Mouse (Mus musculus) G1E (cell line): ENCODE results near the gene Tlr4. TPM values are rescaled to one million over a fixed set of nuclear protein-coding genes. Genes with fewer than 3 reads are reported as not detected.

Source experiments
- ATAC-seq: 2 replicates; pipeline ENCODE4 v1.8.0; 2016; ENCODE audit warnings: mild to moderate bottlenecking; ENCODE audit not compliant: insufficient number of reproducible peaks, poor library complexity, low FRiP score, severe bottlenecking; ENCODE audit errors: extremely low read depth
- DNase-seq: peaks from one replicate; pipeline ENCODE4 v3.0.0; 2012; ENCODE audit warnings: low spot score
- H3K27me3 ChIP-seq: 2 replicates; pipeline ENCODE4 v1.6.1; 2012; ENCODE audit warnings: mild to moderate bottlenecking, low read length, inconsistent platforms; ENCODE audit not compliant: insufficient read depth
- H3K36me3 ChIP-seq: replicated peaks from 2 replicates; pipeline ENCODE3; 2012; ENCODE audit warnings: mild to moderate bottlenecking, inconsistent platforms
- H3K4me1 ChIP-seq: 2 replicates; pipeline ENCODE4 v1.6.1; 2012; ENCODE audit warnings: low read depth, low read length, inconsistent platforms, mixed read lengths; ENCODE audit not compliant: insufficient read depth
- H3K4me3 ChIP-seq: 2 replicates; pipeline ENCODE4 v1.5.1; 2012; ENCODE audit warnings: low read depth, mild to moderate bottlenecking, inconsistent platforms, low read length, moderate library complexity, mixed read lengths
- H3K9me3 ChIP-seq: replicated peaks from 2 replicates; pipeline ENCODE4 v1.6.1; 2012; ENCODE audit warnings: inconsistent platforms
- CTCF ChIP-seq: IDR thresholded peaks from 2 replicates; pipeline ENCODE4 v1.5.1; 2012; ENCODE audit warnings: low read depth, low read length, inconsistent platforms, mixed read lengths
- GATA1 ChIP-seq: IDR thresholded peaks from 2 replicates; pipeline ENCODE4 v1.6.1; 2012; ENCODE audit warnings: borderline replicate concordance, low read length, inconsistent platforms, mixed read lengths
- GATA2 ChIP-seq: IDR thresholded peaks from 2 replicates; pipeline ENCODE4 v1.6.1; 2012; ENCODE audit warnings: low read depth, low read length, inconsistent platforms, borderline replicate concordance
- POLR2AphosphoS5 ChIP-seq: IDR thresholded peaks from 2 replicates; pipeline ENCODE4 v1.6.1; 2012; ENCODE audit warnings: low read depth, low read length, inconsistent platforms; ENCODE audit not compliant: insufficient replicate concordance
- TAL1 ChIP-seq: conservative IDR thresholded peaks from 2 replicates; pipeline ENCODE4 v1.6.1; 2012; ENCODE audit warnings: low read depth, low read length, inconsistent platforms, mixed read lengths
- polyA plus RNA-seq: library from polyadenylated mRNA; stranded (reverse); fragments of >175 nt; gene quantifications from 2 replicates; pipeline ENCODE4 v1.2.3, GENCODE M21; 2012
- total RNA-seq, 2 experiments: library from RNA; stranded (forward) in 1 of 2; stranded (reverse) in 1 of 2; fragments of 200-1000 nt in 1 of 2; fragments of >200 nt in 1 of 2; fragmentation: Nextera tagmentation in 1 of 2; gene quantifications; 2 replicates each; pipeline ENCODE4 v1.2.3; 2014 to 2017

The Tlr4 gene
- total and polyA plus RNA-seq, 3 experiments, result 0.22 TPM; not detected in 2

DNA sequence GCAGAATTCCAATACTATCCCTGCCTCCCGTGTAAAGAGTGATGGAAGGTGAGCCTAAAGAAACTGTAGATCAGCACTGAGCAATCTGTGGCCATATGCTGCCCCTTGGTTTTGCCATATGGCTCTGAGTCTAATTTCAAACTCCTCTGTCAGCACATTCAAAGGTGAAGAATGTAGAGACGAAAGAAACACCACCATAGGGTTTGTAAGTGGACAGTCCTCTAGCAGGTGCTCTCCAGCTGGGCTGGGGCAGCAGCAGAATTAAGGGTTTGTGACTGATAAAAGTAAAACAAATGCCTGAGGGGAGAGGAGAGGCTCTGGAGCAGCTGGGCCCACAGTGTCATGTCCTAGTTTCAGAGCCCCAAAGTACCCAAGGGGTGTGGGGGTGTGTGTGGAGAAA is 6.2 kb upstream of the Tlr4 start:
- TF ChIP-seq TAL1, result no peak
- no peak for TF ChIP-seq GATA1
- no peak for TF ChIP-seq CTCF
- TF ChIP-seq POLR2AphosphoS5, result no peak
- Histone ChIP-seq H3K4me1 (no peaks in the 10 kb centered on the region), H3K36me3 (no peaks in the 10 kb centered on the region), H3K9me3 (no peaks in the 10 kb centered on the region), H3K4me3 (no peak overlapping the region), H3K27me3 (no peaks in the 10 kb centered on the region)
- no peak for ATAC-seq
- DNase-seq, result no peak

DNA sequence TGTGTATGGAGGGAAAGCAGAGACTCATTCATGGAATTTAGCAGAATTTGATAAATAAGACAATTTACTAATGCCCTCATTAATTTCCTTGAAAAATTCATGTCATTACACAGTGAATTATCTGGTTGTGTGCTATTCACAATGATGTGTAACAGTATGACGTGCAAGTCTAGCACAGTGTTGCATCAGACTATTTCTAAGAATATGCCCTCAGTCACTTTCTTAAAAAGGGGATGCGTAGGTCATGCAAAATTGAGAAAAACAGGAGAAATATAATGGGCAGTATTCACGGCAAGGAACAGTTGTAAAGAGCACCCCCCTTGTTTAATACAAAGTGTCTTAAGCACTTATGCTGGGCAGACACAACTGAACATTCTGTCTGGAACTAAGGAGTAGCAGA is 5.6 kb upstream of the Tlr4 start:
- no peak overlapping the region for H3K4me3 ChIP-seq
- H3K4me1 ChIP-seq, result no peaks in the 10 kb centered on the region
- H3K9me3 ChIP-seq, result no peaks in the 10 kb centered on the region
- no peak for DNase-seq
- H3K36me3 ChIP-seq, result no peaks in the 10 kb centered on the region
- TF ChIP-seq CTCF, result no peak
- TF ChIP-seq GATA2, result no peak
- TF ChIP-seq POLR2AphosphoS5, result no peak
- TF ChIP-seq GATA1, result no peak
- TF ChIP-seq TAL1, result no peak
- no peaks in the 10 kb centered on the region for H3K27me3 ChIP-seq
- ATAC-seq, result no peak

DNA sequence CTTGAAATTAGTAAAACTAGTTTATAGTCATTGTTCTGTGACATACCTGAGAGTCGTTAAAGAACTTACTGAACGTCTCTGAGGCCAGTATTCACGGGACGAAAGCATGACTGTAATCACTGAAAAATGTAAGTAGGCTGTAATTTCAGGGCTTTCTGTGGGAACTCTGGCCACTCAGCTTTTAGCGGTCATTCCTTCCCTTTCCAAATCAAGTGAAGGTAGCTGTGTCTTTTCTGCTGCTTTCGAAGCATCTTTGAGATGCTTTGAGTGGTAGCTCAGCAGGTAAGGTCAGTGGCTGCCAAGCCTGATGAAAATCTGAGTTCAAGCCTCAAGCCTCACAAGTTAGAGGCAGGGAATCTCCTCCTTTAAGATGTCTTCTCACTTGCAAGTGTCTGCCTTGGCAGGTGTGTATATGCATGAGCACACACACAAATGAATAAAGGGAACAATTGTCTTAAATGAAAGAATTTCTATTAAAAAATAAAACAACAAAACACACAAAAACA is 832 bp downstream of the Tlr4 start:
- no peaks in the 10 kb centered on the region for H3K27me3 ChIP-seq
- no peaks in the 10 kb centered on the region for H3K4me1 ChIP-seq
- H3K36me3 ChIP-seq, result no peaks in the 10 kb centered on the region
- peaks cover 5% of the 10 kb centered on the region for H3K9me3 ChIP-seq
- ATAC-seq (no peak), DNase-seq (no peak)
- TF ChIP-seq POLR2AphosphoS5 (no peak), GATA2 (no peak)
- no peak overlapping the region for H3K4me3 ChIP-seq

DNA sequence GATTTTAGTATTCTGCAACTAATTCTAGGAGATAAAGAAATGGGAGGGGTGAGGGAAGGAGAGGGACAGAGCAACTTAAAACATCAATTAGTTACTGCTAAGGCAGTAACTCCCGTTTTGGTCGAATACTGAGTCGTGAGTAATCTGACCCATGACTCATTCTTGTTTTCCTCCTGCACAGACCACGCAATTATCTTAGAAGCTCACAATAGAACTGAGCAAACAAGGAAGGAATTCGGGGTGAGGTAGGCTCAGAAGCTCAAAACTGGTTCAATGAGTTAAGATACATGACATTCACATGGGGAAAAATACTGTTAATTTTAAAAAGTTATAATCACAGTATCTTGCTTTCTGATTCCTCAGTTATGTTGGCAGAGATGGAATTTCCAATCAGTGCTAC is 1.3 kb downstream of the Tlr4 start:
- H3K4me3 ChIP-seq, result no peak overlapping the region
- DNase-seq, result no peak
- H3K4me1 ChIP-seq, result no peaks in the 10 kb centered on the region
- no peaks in the 10 kb centered on the region for H3K27me3 ChIP-seq
- no peak for ATAC-seq
- peaks cover 5% of the 10 kb centered on the region for H3K9me3 ChIP-seq
- H3K36me3 ChIP-seq, result no peaks in the 10 kb centered on the region
- TF ChIP-seq POLR2AphosphoS5 (no peak), CTCF (no peak), GATA2 (no peak), TAL1 (no peak), GATA1 (no peak)

DNA sequence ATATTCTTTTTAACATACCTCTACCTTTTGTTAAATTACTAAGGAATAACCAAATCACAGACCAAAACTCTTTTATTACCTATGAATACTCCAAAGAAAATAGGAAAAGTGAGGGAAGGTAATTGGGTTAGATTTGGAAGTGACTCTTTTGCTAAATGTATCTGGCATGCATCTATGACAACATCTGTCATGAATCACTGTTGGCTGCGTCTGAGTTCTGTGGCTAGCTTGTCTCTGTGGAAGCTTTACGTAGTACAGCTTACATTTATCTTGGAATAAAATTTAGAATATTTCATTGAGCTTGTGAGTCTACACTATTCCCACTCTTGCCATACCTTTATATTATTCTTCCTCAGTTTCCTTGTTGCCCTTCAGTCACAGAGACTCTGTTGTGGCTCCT is 10.7 kb downstream of the Tlr4 start:
- no peaks in the 10 kb centered on the region for H3K36me3 ChIP-seq
- H3K27me3 ChIP-seq, result no peaks in the 10 kb centered on the region
- ATAC-seq (no peak), DNase-seq (no peak)
- no peak for TF ChIP-seq GATA1
- no peak for TF ChIP-seq TAL1
- no peak for TF ChIP-seq CTCF
- no peak for TF ChIP-seq GATA2
- TF ChIP-seq POLR2AphosphoS5, result no peak
- H3K9me3 ChIP-seq, result peaks cover 4% of the 10 kb centered on the region; the same call in 1 of the 2 replicates
- H3K4me3 ChIP-seq, result no peak overlapping the region
- H3K4me1 ChIP-seq, result no peaks in the 10 kb centered on the region

DNA sequence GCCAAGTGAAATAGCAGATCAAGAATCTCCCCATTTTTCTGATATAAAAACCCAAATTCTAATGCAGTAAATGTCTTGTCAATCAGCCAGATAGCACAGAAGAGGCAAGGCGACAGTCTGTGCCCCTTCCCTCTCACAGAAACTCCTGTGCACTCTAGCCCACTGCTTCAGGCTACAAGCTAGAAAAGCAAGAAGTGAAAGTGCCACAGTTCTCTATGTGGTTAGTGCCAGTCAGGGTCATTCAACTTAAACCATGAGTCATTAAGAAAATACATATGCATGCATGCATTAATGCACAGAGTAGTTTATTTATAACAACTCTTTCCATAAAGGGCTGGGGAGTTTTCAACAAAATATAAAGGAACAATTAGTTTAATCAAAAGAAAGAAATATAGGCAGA is 15.9 kb downstream of the Tlr4 start:
- Histone ChIP-seq H3K36me3 (no peaks in the 10 kb centered on the region), H3K4me3 (no peak overlapping the region), H3K9me3 (peaks cover 4% of the 10 kb centered on the region; the same call in 1 of the 2 replicates), H3K4me1 (no peaks in the 10 kb centered on the region), H3K27me3 (no peaks in the 10 kb centered on the region)
- no peak for TF ChIP-seq GATA1
- TF ChIP-seq GATA2, result no peak
- no peak for TF ChIP-seq POLR2AphosphoS5
- no peak for TF ChIP-seq TAL1
- no peak for DNase-seq
- no peak for ATAC-seq

DNA sequence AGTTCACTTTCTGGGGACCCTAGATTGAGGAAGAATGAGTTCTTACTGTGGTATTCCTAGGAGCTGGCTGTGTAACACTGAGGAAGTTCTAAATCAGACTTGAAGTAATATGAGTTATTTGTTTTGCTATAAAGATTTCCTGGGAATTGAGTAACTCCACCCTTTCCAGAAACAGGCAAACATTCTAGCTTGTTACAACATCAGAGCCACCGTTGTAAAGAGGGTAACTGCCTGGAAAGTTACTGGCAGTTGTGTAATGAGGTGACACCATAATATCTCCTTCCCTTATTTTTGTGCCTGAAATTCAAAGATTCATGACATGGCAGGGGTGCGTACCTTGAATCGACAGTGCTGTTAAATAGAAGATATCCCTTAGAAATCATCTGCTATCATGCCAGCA is 24.6 kb downstream of the Tlr4 start:
- TF ChIP-seq GATA1 (no peak), CTCF (no peak), TAL1 (no peak), GATA2 (no peak), POLR2AphosphoS5 (no peak)
- H3K9me3 ChIP-seq, result no peaks in the 10 kb centered on the region; the same call in 1 of the 2 replicates
- H3K27me3 ChIP-seq, result no peaks in the 10 kb centered on the region
- DNase-seq (no peak), ATAC-seq (no peak)
- H3K4me1 ChIP-seq, result no peaks in the 10 kb centered on the region
- no peaks in the 10 kb centered on the region for H3K36me3 ChIP-seq
- H3K4me3 ChIP-seq, result no peak overlapping the region
